Mouse (Mus musculus) megakaryocyte-erythroid progenitor cell, adult 5 weeks (primary cell): ENCODE data around the gene 4933409G03Rik. TPM values are rescaled to one million over a fixed set of nuclear protein-coding genes. Genes with fewer than 3 reads are reported as not detected.

Source experiments
- polyA plus RNA-seq: library from polyadenylated mRNA; stranded (reverse); fragments of >175 nt; gene quantifications from 2 replicates; pipeline ENCODE4 v1.2.3, GENCODE M21; 2012

4933409G03Rik gene
- not detected in 2 replicates for polyA plus RNA-seq

GRCm38 (mm10) chr2:68582113-68582512 lies at the start of gene 4933409G03Rik:
Gene 4933409G03Rik, plus strand, starts transcription at chr2:68582413.

DNA sequence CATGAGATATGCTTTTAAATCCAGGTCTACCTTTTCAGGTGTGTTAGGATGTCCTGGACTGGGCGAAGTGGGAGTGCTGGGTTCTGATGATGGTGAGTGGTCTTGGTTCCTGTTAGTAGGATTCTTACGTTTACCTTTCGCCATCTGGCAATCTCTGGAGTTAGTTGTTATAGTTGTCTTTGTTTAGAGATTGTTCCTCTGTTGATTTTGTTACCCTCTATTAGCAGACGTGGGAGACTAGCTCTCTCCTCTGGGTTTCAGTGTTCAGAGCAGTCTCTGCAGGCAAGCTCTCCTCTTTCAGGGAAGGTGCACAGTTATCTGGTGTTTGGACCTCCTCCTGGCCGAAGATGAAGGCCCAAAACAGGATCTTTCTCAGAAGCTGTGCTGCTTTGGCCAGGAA lies 74.0 kb downstream of the 4933409G03Rik start, which contains the start of gene 4932414N04Rik:
4932414N04Rik (plus strand) TSS at position 301 of the 400 bp plus-strand sequence.

Other genes with a start within 250 kb of the 4933409G03Rik start
- gene Stk39, start 110.1 kb upstream of the 4933409G03Rik start, polyA plus RNA-seq, result 2.4 and 3.5 TPM in 2 replicates
- 0.05 TPM in 1 of 2 replicates, not detected in the other for gene 4932414N04Rik, start 74.1 kb downstream of the 4933409G03Rik start, polyA plus RNA-seq